Mouse (Mus musculus) embryonic facial prominence, embryonic 11.5 days (tissue): ENCODE measurements around the gene Ephb1. TPM values are rescaled to one million over a fixed set of nuclear protein-coding genes. Genes with fewer than 3 reads are reported as not detected.

Experiments used
- ATAC-seq: fragments of 200-750 bp; cut with Nextera tagmentation; replicated peaks from 2 replicates; pipeline ENCODE4 v1.8.0; 2017; ENCODE audit warnings: low read depth; ENCODE audit not compliant: insufficient number of reproducible peaks, low FRiP score, low TSS enrichment
- DNase-seq: peaks from one replicate; pipeline ENCODE4 v3.0.0-alpha.2; 2015; ENCODE audit warnings: low spot score
- H3K27ac ChIP-seq: fragments of 300-500 bp; sonication (generic); replicated peaks from 2 replicates; pipeline ENCODE4 v1.5.1; 2014; ENCODE audit warnings: mild to moderate bottlenecking, low read depth, low read length, control low read depth
- H3K27me3 ChIP-seq: fragments of 300-500 bp; sonication (generic); 2 replicates; pipeline ENCODE4 v1.6.1; 2014; ENCODE audit warnings: mild to moderate bottlenecking, low read length, moderate library complexity, mixed read lengths; ENCODE audit not compliant: control insufficient read depth, insufficient read depth
- H3K36me3 ChIP-seq: fragments of 300-500 bp; sonication (generic); replicated peaks from 2 replicates; pipeline ENCODE4 v1.6.1; 2014; ENCODE audit warnings: low read depth, mild to moderate bottlenecking, low read length, moderate library complexity, mixed read lengths; ENCODE audit not compliant: control insufficient read depth, insufficient read depth
- H3K4me1 ChIP-seq: fragments of 300-500 bp; sonication (generic); 2 replicates; pipeline ENCODE4 v1.6.1; 2014; ENCODE audit warnings: low read length, mixed read lengths; ENCODE audit not compliant: control insufficient read depth, insufficient read depth
- H3K4me2 ChIP-seq: fragments of 300-500 bp; sonication (generic); 2 replicates; pipeline ENCODE4 v1.6.1; 2014; ENCODE audit warnings: low read depth, mild to moderate bottlenecking, control low read depth, low read length, moderate library complexity
- H3K4me3 ChIP-seq: fragments of 300-500 bp; sonication (generic); 2 replicates; pipeline ENCODE4 v1.5.1; 2014; ENCODE audit warnings: low read depth, low read length, control low read depth
- H3K9ac ChIP-seq: fragments of 300-500 bp; sonication (generic); replicated peaks from 2 replicates; pipeline ENCODE4 v1.6.1; 2014; ENCODE audit warnings: mild to moderate bottlenecking, control low read depth, low read length
- H3K9me3 ChIP-seq: fragments of 300-500 bp; sonication (generic); replicated peaks from 2 replicates; pipeline ENCODE4 v1.6.1; 2016; ENCODE audit warnings: mild to moderate bottlenecking, low read length, inconsistent platforms, mixed read lengths; ENCODE audit not compliant: control insufficient read depth
- WGBS: fragments of 180-500 bp; shearing (Covaris S2); extraction: QIAGEN DNeasy Blood & Tissue Kit; methylation state at CpG from one replicate; pipeline ENCODE4 v1.1.7; 2014; 5-methylcytosine and 5-hydroxymethylcytosine counted together
- polyA plus RNA-seq: library from polyadenylated mRNA; unstranded; fragments of >200 nt; fragmentation: Nextera tagmentation; extraction: Ambion mirVana; gene quantifications from 2 replicates; pipeline ENCODE4 v1.2.1, GENCODE M21; 2014

Gene Ephb1
- polyA plus RNA-seq, 1 experiment from 2014 or later, result 6.6 TPM

GRCm38 (mm10) chr9:102139181-102139580 lies 215.3 kb downstream of the Ephb1 start:
- Histone ChIP-seq H3K27ac (no peak overlapping the region), H3K4me1 (no peaks in the 10 kb centered on the region), H3K4me3 (no peak overlapping the region), H3K27me3 (no peaks in the 10 kb centered on the region), H3K9me3 (no peaks in the 10 kb centered on the region), H3K4me2 (no peak overlapping the region), H3K9ac (no peak overlapping the region), H3K36me3 (no peaks in the 10 kb centered on the region)
- 89% methylated on average over 4 of the region's 4 CpGs for WGBS
- no peak for ATAC-seq
- no peak for DNase-seq

GRCm38 (mm10) chr9:102138671-102139070 lies 215.8 kb downstream of the Ephb1 start:
- no peaks in the 10 kb centered on the region for H3K36me3 ChIP-seq
- no peak overlapping the region for H3K27ac ChIP-seq
- H3K27me3 ChIP-seq, result no peaks in the 10 kb centered on the region
- no peak overlapping the region for H3K9ac ChIP-seq
- no peaks in the 10 kb centered on the region for H3K4me1 ChIP-seq
- 90% methylated on average over 7 of the region's 7 CpGs for WGBS
- ATAC-seq, result no peak
- no peak for DNase-seq
- H3K4me3 ChIP-seq, result no peak overlapping the region
- no peaks in the 10 kb centered on the region for H3K9me3 ChIP-seq
- no peak overlapping the region for H3K4me2 ChIP-seq

GRCm38 (mm10) chr9:102138187-102138586 lies 216.3 kb downstream of the Ephb1 start:
- H3K27ac ChIP-seq, result no peak overlapping the region
- H3K36me3 ChIP-seq, result no peaks in the 10 kb centered on the region
- no peak overlapping the region for H3K4me2 ChIP-seq
- no peak overlapping the region for H3K4me3 ChIP-seq
- ATAC-seq, result no peak
- no peaks in the 10 kb centered on the region for H3K9me3 ChIP-seq
- no peak for DNase-seq
- no peaks in the 10 kb centered on the region for H3K27me3 ChIP-seq
- no peak overlapping the region for H3K9ac ChIP-seq
- H3K4me1 ChIP-seq, result no peaks in the 10 kb centered on the region

GRCm38 (mm10) chr9:102130506-102130905 lies 224.0 kb downstream of the Ephb1 start:
- no peak overlapping the region for H3K9ac ChIP-seq
- no peak for DNase-seq
- H3K27me3 ChIP-seq, result no peaks in the 10 kb centered on the region
- no peaks in the 10 kb centered on the region for H3K9me3 ChIP-seq
- no peaks in the 10 kb centered on the region for H3K36me3 ChIP-seq
- no peak overlapping the region for H3K4me3 ChIP-seq
- no peak for ATAC-seq
- H3K27ac ChIP-seq, result no peak overlapping the region
- no peaks in the 10 kb centered on the region for H3K4me1 ChIP-seq
- H3K4me2 ChIP-seq, result no peak overlapping the region

- H3K27ac ChIP-seq, result no peak overlapping the region
- WGBS, result 59% methylated on average over 3 of the region's 3 CpGs
- no peak overlapping the region for H3K4me2 ChIP-seq
- DNase-seq, result no peak
- no peak overlapping the region for H3K4me3 ChIP-seq
- H3K4me1 ChIP-seq, result no peaks in the 10 kb centered on the region
- H3K36me3 ChIP-seq, result no peaks in the 10 kb centered on the region
- no peak for ATAC-seq
- no peaks in the 10 kb centered on the region for H3K9me3 ChIP-seq
- H3K27me3 ChIP-seq, result no peaks in the 10 kb centered on the region
- H3K9ac ChIP-seq, result no peak overlapping the region
Measured at GRCm38 (mm10) chr9:102126510-102126909, 228.0 kb downstream of the Ephb1 start.

GRCm38 (mm10) chr9:102122880-102123453 lies 231.5 kb downstream of the Ephb1 start:
- ATAC-seq, result peak; percentile 78
- 17% methylated on average over 4 of the region's 4 CpGs for WGBS
- H3K27me3 ChIP-seq, result no peaks in the 10 kb centered on the region

GRCm38 (mm10) chr9:102119422-102119821 lies 235.1 kb downstream of the Ephb1 start:
- DNase-seq, result no peak
- WGBS, result 84% methylated on average over 3 of the region's 3 CpGs

More at GRCm38 (mm10) chr9:102122880-102123453, 231.5 kb downstream of the Ephb1 start:
- DNase-seq, result peak; percentile 43
- H3K9me3 ChIP-seq, result no peaks in the 10 kb centered on the region
- no peaks in the 10 kb centered on the region for H3K36me3 ChIP-seq
- H3K9ac ChIP-seq, result no peak overlapping the region
- H3K4me2 ChIP-seq, result no peak overlapping the region
- no peak overlapping the region for H3K4me3 ChIP-seq
- no peak overlapping the region for H3K27ac ChIP-seq
- H3K4me1 ChIP-seq, result no peaks in the 10 kb centered on the region

GRCm38 (mm10) chr9:102115326-102115725 lies 239.2 kb downstream of the Ephb1 start:
- Histone ChIP-seq H3K27ac (no peak overlapping the region), H3K4me2 (no peak overlapping the region), H3K36me3 (no peaks in the 10 kb centered on the region), H3K4me1 (no peaks in the 10 kb centered on the region), H3K27me3 (no peaks in the 10 kb centered on the region), H3K4me3 (no peak overlapping the region), H3K9me3 (no peaks in the 10 kb centered on the region), H3K9ac (no peak overlapping the region)
- DNase-seq (no peak), ATAC-seq (no peak)
- 91% methylated on average over 10 of the region's 10 CpGs for WGBS

More at GRCm38 (mm10) chr9:102119422-102119821, 235.1 kb downstream of the Ephb1 start:
- no peak overlapping the region for H3K27ac ChIP-seq
- no peaks in the 10 kb centered on the region for H3K36me3 ChIP-seq
- no peaks in the 10 kb centered on the region for H3K9me3 ChIP-seq
- no peak overlapping the region for H3K4me3 ChIP-seq
- H3K4me2 ChIP-seq, result no peak overlapping the region
- H3K27me3 ChIP-seq, result no peaks in the 10 kb centered on the region
- H3K9ac ChIP-seq, result no peak overlapping the region
- H3K4me1 ChIP-seq, result no peaks in the 10 kb centered on the region
- no peak for ATAC-seq
